Mouse (Mus musculus): ENCODE results near the gene Hoxb9.

Hoxb9 gene

DNA sequence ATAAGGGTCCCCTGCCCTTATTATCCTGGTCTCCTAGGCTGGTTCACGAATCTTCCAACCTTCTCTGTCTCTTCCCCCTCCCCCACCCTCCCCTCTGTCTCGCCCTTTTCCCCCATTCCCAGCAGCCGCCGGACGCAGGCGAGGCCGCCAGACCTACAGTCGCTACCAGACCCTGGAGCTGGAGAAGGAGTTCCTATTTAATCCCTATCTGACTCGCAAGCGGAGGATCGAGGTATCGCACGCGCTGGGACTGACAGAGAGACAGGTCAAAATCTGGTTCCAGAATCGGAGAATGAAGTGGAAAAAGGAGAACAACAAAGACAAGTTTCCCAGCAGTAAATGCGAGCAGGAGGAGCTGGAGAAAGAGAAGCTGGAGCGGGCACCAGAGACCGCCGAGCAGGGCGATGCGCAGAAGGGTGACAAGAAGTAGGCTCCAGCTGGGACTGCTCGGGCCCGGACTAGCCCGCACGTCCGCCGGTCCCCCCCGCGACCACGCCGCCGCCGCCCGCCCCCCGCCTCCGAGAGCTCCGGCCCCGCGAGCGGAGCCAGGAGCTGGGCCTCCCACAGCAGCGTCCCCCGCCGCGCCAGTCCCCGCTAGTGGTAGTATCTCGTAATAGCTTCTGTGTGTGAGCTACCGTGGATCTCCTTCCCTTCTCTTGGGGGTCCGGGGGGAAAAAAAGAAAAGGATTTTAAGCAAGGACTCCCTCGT lies 12.9 kb downstream of the Hoxb9 start:
- in situ Hi-C loops (cut with MboI; ENCODE audit: unreplicated experiment in 2 of 2) = loop anchor here (5.0 to 25.0 kb wide), 6 partner anchors 251 to 778 kb away; partner anchors contain the start of gene Osbpl7 (in 1 of the 2)

- in situ Hi-C loops (cut with MboI; ENCODE audit: unreplicated experiment in 2 of 2) = loop anchor here (5.0 to 25.0 kb wide), 6 partner anchors 250 to 777 kb away; partner anchors contain the start of gene Osbpl7 (in 1 of the 2)
These were observed 13.8 kb downstream of the Hoxb9 start for GRCm38 (mm10) chr11:96284774-96285734.

GRCm38 (mm10) chr11:96285771-96286738 lies 14.8 kb downstream of the Hoxb9 start, which contains the start of gene Hoxb7:
Hoxb7 (plus strand) TSS chr11:96286623.
- in situ Hi-C loops (cut with MboI; ENCODE audit: unreplicated experiment in 2 of 2) = loop anchor here (10.0 to 25.0 kb wide), 4 partner anchors 249 to 776 kb away; partner anchors contain the start of gene Osbpl7 (in 1 of the 2)

DNA sequence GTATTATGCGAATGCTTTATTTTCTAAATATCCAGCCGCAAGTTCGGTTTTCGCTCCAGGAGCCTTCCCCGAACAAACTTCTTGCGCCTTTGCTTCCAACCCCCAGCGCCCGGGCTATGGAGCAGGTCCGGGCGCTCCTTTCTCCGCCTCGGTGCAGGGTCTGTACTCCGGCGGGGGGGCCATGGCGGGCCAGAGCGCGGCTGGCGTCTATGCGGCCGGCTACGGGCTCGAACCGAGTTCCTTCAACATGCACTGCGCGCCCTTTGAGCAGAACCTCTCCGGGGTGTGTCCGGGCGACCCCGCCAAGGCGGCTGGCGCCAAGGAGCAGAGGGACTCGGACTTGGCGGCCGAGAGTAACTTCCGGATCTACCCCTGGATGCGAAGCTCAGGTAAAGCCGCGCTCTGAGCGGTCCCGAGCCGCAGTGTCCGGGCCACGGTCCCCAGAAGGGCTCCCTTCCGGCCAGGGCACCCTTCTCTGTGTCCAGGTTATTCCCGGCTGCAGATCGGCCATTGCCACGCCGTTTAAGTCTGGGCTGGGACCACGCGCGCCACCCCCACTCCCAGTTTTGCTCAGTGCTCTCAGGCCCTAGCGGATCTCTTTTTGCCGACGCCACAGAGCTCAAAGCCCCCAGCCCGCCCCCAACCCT lies 15.6 kb downstream of the Hoxb9 start:
- in situ Hi-C loops (cut with MboI; ENCODE audit: unreplicated experiment in 2 of 2) = loop anchor here (10.0 to 25.0 kb wide), 4 partner anchors 248 to 775 kb away; partner anchors contain the start of gene Osbpl7 (in 1 of the 2)

DNA sequence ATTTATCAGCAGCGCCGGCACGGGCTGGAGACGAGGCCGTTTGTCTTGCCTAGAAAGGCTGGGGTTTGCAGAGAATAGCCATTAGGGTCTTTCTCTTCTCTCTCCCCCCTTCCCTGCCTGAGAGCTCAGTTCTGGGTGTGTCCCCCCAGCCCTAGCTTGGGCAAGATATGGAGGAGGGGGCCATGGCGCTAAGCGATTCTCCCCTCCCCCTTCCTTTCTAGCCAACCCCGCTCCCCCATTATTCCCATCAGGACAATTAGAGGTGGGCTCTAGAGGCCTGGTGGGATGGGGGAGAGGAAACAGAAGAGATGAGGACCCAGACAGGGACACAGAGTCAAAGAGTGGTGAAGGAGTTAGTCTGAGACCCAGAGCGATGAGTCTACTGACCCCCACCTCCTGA lies 16.2 kb downstream of the Hoxb9 start:
- in situ Hi-C loops (cut with MboI; ENCODE audit: unreplicated experiment in 2 of 2) = loop anchor here (10.0 to 25.0 kb wide), 4 partner anchors 247 to 775 kb away; partner anchors contain the start of gene Osbpl7 (in 1 of the 2)

DNA sequence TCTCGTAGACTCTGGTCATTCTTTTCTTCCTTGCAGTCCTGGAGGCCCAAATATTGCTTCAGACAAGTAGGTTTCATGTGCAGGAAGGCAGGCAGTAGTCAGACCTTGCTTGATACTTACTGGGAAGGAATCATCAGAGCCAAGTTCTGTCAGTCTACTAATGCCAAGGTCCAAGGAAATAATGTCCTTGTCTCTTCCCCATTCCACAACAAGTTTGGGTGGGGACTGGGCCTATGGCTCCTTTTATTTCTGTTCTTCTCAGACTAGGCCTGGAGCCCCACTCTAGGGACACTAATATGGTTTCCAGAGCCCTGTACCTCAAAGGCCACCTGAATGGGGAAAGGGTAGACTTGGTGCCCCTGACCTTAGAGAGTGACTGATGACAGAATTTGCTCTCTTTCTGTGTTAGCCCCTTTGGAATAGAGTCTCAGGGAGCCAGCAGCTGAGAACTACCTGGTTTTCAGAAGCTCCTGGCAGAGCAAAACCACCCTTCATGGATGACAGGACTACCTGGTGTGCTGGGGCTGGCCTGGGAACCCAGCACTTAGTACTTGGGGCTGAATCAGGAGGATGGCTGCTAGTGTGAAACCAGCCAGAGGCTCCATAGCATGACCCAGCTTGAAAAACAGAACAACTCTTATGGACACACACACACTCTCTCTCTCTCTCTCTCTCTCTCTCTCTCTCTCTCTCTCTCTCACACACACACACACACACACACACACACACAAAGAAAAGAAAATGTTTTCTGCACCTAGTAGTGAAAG lies 17.4 kb downstream of the Hoxb9 start:
- in situ Hi-C loops (cut with MboI; ENCODE audit: unreplicated experiment in 2 of 2) = loop anchor here (10.0 to 25.0 kb wide), 4 partner anchors 246 to 774 kb away; partner anchors contain the start of gene Osbpl7 (in 1 of the 2)

DNA sequence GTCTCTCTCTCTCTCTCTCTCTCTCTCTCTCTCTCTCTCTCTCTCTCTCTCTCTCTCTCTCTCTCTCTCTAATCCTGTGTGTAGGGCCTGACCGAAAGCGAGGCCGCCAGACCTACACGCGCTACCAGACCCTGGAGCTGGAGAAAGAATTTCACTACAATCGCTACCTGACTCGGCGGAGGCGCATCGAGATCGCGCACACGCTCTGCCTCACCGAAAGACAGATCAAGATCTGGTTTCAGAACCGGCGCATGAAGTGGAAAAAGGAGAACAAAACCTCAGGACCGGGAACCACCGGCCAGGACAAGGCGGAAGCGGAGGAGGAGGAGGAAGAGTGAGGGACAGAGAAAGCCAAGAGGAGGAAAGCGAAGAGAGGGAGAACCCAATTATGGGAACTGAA lies 18.0 kb downstream of the Hoxb9 start:
- in situ Hi-C loops (cut with MboI; ENCODE audit: unreplicated experiment in 2 of 2) = loop anchor here (10.0 to 25.0 kb wide), 4 partner anchors 246 to 773 kb away; partner anchors contain the start of gene Osbpl7 (in 1 of the 2)

- in situ Hi-C loops (cut with MboI; ENCODE audit: unreplicated experiment in 2 of 2) = loop anchor here (10.0 to 25.0 kb wide), 4 partner anchors 245 to 772 kb away; partner anchors contain the start of gene Osbpl7 (in 1 of the 2)
These were observed 18.6 kb downstream of the Hoxb9 start for GRCm38 (mm10) chr11:96289837-96290236.

DNA sequence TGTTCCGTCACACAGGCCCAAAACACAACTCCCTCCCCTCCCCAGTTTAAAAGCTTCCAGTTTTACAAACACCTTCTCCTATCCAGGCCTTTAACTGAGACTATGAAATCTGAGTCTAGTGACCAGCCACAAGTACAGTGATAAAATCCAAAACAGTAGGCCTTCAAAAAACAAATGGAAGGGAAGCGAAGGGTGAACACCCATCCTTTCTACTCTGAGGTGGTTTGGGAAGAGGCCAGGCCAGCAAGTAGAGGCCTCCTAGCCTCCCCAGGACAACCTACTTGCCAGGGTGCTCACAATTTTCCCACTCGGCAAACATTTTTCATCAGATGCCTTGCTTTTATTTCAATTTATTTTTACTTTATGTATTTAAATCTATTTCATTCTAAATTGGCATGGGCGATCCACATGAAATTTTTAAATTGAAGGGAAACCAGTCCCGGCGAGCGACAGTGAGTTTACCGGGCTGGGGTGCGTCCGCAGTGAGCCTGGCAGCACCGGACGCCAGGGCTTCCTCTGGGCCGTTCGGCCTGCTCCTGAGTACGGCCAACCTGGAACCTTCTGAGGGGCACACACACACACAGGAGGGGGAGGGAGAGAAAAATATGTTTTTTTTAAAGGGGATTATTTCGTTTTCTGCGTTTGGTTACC lies 19.6 kb downstream of the Hoxb9 start:
- in situ Hi-C loops (cut with MboI; ENCODE audit: unreplicated experiment in 2 of 2) = loop anchor here in 1 of 2 experiments (25.0 kb wide), 2 partner anchors 471 to 771 kb away; partner anchors contain the start of gene Osbpl7

DNA sequence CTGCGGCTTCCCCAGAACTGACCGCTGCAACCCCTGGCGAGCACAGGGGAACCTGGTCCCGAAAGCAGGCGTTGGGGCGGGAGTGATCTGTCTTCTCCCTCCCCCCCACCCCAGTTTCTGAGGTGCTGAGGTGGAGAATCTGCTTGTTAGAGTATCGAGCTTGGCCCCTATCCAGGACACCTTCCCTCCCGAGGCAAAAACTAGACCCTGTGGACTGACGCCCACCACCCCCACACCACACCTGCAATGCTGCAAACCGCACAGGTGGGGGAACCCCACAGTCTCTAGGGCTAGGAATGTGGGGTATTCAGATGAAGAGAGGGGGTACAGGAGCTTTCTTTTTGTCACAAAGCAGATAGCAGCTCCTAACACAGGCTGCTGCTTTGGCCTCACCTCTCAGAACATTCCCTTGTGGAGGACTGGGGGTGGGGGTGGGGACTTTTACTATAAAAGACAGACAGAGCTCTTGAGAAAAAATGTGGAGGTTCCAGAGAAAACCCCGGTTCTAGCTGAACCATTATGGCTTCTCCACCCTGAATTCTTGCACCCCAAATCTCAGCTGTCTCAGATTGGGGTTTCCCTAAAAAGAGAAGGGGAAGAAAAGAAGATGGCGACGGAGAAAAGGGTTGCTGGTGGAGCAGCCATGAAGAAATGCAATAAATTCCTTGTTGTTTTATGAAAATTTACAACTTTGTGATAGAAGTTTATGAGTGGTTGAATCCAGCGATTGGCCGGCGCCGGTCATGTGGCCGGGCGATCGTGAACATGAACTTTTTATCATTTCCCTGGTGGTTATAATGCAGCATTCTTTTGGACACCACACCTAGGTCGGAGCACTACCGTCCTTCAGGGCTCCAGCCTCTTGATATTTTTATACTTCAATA lies 20.7 kb downstream of the Hoxb9 start, which contains the start of gene Hoxb6:
TSS of gene Hoxb6 (plus strand) at position 796 of the 884 bp plus-strand sequence.
- in situ Hi-C loops (cut with MboI; ENCODE audit: unreplicated experiment in 2 of 2) = loop anchor here in 1 of 2 experiments (25.0 kb wide), 2 partner anchors 470 to 770 kb away; partner anchors contain the start of gene Osbpl7

GRCm38 (mm10) chr11:96292565-96293301 lies 21.5 kb downstream of the Hoxb9 start:
- in situ Hi-C loops (cut with MboI; ENCODE audit: unreplicated experiment in 2 of 2) = loop anchor here in 1 of 2 experiments (25.0 kb wide), 2 partner anchors 470 to 770 kb away; partner anchors contain the start of gene Osbpl7

GRCm38 (mm10) chr11:96293302-96293921 lies 22.2 kb downstream of the Hoxb9 start:
- in situ Hi-C loops (cut with MboI; ENCODE audit: unreplicated experiment in 2 of 2) = loop anchor here in 1 of 2 experiments (25.0 kb wide), 2 partner anchors 469 to 769 kb away; partner anchors contain the start of gene Osbpl7

- in situ Hi-C loops (cut with MboI; ENCODE audit: unreplicated experiment in 2 of 2) = loop anchor here in 1 of 2 experiments (25.0 kb wide), 2 partner anchors 468 to 768 kb away; partner anchors contain the start of gene Osbpl7
These were observed 23.2 kb downstream of the Hoxb9 start for GRCm38 (mm10) chr11:96294245-96295091.
